Mouse (Mus musculus) spleen, adult 12 weeks (tissue): Measurements from ENCODE around the gene 2410004P03Rik.
"Not testable (repeated sequence)": the region's sequence is repeated elsewhere in the genome, so short reads cannot be mapped to it uniquely, and the experiment has no call there.

Experiments used
- DNase-seq: peaks from one replicate; pipeline ENCODE4 v3.0.0; 2022; ENCODE audit warnings: low spot score

The 2410004P03Rik gene

DNA sequence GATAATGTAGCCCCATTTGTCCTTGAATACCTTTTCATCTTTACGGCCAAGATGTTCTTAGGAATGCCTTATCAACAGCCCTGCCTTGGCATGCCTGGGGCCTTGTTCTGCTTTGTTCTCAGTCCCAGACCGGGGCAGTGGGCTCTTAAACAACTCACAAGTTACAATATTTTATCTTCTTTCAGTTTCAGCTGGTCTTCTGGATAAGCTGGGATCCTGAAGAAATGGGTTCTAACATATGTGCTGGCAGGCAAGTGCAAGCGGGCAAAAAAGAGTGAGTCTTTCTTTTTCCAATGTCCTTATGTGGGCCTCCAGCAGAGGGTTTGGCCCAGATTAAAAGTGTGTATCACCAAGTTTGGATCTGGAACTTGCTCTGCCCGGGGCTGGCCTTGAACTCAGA lies 9.6 kb upstream of the 2410004P03Rik start:
- not testable (repeated sequence) for DNase-seq

DNA sequence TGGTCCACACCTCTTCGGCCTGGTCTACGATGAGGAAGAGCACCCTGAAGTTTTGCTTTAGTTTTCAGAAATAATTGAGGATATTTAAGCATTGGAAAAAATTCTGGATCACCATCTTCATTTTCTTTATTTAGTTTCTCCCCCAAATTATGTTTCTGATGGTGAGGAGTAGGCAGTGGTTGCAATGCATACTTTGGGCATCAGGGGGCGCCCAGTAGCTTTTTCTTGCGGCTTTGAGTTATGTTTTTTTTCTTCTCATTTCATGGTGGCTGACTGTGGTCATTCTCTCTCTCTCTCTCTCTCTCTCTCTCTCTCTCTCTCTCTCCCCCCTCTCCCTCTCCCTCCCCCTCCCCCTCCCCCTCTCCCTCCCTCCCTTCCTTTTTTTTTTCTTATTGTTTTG lies 6.9 kb upstream of the 2410004P03Rik start:
- no peak for DNase-seq

DNA sequence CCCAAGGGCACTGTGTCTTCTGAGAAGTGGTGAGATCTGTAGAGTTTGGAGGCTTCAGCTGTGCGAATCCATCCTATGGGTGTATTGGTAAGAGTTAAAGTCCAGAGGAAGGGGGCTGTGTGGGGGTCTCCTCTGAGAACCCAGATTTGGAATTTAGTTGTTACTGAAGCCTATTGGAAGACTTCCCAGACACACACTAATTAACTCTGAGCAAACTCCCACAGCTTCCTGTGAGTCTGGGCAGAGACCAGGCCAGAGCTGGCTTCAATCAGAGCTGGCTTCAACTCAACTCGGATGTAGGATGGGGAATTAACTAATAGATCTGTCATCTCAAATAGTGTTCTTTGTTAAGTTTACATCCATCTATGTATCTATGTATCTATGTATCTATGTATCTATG lies 4.2 kb upstream of the 2410004P03Rik start:
- no peak for DNase-seq

DNA sequence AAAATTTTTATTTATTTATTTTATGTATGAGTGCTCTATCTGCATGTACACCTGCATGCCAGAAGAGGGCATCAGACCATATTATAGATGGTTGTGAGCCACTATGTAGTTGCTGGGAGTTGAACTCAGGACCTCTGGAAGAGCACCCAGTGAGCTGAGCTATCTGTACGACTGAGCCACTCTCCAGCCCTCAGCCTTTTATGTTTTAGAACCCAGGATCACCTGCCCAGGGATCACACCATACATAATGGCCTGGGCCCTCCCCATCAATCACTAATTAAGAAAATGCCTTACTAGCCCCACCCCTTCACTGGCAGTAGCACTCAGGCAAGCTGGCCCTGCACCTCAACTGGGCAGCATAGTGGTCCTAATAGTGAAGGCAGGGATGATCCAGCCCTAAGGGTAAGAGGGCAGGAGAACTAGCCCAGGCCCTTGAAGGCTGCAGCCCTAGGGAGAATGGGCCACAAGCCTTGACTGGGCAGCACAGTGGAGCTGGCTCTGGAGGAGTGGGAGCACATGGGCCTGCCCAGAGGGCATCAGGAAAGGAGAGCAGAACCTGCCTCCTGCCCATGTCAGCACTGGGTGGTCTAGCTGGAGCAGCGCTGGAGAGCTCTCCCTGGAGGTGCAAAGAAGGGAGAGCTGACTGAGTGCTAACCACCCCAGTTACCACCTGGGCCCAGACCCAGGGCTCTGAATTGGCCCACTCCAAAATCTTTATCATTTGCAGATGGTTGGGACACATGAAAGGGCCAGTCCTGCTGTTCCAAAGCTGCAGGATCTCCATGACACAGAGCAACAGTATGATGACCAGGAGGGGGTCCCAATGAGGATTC lies 756 bp upstream of the 2410004P03Rik start:
- no peak for DNase-seq

DNA sequence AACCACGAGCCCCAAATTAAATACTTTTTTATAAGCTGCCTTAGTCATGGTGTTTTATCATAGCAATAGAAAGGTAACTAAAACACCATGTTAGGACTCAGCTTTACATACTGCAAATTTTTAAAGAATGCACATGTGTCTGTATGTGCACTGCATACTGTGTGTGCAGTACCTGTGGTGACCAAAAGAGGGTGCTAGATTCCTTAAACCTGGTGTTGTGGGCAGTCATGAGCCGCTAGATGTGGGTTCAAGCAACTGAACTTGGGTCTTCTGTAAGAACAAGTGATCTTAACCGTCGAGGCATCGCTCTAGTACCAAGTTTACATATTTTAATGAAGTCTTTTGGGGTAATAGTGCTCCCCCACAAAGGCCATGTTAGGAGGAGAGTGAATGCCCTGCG lies 2.1 kb downstream of the 2410004P03Rik start:
- DNase-seq: no peak

DNA sequence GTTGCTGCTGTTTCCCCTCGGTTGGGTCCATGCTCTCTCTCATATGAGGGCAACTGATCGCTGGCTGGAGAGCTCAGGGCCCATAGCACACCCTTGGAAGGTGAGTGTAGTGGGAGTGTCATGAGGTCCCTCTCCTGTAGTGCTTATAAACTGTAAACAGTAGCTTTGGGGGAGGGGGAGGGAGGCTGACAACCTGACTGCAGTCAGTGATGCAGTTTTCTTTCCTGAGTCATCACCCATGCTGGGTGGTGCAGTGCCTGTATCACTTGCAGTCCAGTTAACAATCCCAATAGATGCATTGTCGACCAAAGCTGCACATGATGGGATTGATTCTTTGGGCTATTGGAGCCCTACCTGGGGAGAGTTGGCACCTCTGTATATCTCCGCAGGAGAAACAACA lies 10.3 kb downstream of the 2410004P03Rik start:
- DNase-seq: no peak

DNA sequence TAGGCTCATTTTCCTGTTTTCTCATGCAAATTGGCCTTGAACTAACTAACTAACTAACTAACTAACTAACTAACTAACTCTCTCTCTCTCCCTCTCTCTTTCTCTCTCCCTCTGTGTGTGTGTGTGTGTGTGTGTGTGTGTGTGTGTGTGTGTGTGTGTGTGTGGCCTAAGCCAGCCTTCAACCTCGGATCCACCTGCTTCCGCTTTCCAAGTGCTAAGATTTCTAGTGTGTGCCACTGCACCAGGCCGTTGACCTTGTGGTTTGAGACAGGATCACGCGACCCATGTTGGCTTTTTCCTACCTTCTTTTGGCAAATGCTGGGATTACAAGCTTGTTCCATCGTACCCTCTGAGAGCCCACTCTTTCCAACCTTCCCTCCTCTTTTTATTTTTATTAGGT lies 10.9 kb downstream of the 2410004P03Rik start:
- no peak for DNase-seq

DNA sequence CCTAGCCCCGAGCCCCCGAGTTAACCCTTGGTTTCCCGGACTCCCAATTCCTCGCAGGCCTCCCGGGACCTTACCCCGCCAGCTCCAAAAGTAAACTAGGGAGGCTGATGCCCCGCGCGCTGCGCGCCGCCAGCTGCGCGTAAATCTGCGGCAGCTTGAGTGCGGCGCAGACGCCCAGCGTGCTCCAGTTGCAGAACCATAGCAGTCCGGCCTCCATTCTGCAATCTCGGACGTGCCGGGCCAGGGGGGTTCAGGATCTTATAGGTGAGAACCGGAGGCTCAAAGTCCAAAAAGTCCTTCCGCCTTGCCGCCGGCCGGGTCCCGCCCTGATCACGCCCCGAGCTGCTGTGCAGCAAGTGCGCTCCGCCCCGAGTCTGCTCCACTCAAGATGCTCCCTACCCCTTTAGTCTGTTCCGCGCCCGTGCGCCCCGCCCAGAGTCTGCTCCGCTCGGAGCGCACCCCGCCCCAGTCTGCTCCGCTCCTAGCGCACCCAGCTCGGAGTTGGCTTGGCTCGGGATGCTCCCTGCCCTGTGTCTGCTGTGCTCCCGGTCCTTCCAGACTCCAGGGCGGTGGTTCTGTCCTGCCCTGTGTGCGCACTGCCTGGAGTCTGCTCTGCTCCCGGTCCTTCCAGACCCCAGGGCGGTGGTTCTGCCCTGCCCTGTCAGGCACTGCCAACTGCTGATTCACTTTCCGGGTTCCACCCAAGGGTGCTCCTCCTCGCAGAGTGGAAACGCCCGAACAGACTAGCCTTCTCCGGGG lies 11.6 kb downstream of the 2410004P03Rik start, which contains the start of gene Pqlc3:
TSS of gene Pqlc3 (minus strand) at position 670 of the 759 bp plus-strand sequence.
- DNase-seq: peak; percentile 85

DNA sequence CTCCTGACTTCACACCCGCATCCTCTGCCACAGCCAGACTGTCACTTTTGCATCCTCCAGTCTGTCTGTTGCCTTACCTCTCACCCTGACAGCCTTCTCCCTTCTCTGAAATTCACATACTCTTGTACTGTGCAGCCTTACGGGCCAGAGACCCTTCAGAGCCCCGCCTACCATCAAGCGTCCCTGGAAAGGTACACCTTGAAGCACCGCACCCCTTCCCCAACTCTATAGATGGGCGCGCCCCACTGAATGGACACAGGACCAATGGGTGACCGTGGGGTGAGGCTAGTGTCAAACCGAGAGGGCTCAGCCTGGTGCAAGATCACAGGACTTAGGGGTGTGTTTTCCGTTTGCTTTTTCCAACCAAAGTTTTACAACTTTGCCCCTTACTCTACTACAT lies 12.4 kb downstream of the 2410004P03Rik start:
- no peak for DNase-seq

DNA sequence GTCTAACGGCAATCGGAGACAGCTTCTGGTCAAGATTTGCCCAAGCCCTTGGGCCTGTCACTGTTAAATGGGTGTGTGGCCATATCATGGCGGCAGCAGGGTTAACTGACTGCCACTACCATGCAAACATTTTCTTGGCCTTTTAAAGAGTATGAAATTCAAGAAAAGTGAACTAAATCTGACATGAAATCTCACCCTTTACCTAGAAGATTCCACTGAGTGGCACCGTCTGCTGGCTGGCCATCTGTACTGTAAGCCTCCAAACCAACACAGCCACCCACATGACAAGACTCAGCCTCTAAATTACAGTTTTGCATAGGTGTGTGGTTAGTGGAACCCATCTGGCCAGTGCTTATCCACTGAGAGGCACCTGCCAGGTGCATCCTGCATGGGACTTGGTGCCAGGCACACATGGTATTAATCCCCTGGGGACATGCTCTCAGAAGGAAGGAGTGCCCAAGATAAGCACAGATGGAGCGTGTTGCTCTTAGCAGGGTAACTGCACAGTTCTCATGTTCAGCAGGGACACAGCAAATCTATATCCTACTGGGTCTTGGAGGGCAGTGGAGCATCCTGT lies 14.6 kb downstream of the 2410004P03Rik start:
- no peak for DNase-seq

DNA sequence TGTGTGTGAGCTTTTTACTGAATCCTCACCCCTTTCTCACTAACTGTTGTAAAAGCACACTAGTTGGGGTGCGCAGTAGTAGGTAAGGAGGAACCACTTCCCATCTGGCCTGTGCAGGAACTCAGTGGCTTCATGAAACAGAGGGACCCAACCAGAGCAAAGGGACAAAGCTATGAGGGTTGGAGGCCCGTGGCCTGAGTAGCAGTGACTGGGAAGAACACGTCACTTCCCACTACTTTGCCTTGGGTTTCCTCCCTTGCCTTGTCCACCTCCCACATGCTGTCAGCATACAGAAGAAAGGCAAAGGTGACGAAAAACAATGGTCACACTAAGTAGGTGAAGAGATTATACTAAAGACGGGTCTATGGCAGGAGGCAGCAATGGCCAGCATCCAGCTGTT lies 15.2 kb downstream of the 2410004P03Rik start:
- no peak for DNase-seq

DNA sequence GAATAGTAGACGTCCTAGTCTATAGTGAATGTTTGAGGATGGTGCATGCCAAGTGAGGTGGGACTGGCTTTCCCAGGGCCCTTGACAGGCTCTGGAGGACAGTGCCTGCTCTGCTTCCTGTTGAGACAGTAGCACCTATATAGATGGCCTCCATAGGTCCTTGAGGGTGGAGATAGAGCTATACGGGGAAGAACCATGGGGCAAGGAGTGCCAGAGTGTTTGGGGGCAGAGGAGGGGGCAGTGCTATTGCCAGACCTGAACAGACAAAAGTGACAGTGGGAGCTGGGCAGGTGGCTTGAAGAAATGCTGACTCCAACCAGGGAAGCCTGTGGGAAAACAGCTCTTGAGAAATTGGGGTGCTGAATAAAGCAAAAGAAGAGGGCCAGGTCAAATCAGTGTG lies 17.2 kb downstream of the 2410004P03Rik start:
- no peak for DNase-seq

DNA sequence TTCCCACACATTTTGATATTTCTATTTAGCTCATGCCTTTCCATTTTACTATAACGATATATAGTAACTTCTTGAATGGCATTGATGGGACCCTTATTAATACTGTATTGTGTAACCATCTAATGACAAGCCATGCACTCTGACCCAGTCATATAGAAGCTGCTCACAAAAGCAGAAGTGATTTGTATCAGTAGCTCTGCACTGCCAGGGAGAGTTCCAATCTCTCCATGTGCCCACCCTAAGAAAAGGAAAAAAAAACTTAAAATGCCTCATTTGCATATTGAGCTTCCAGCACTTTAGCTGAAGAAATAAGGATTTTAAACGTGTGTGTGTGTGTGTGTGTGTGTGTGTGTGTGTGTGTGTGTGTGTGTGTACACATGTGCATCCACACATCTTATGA lies 19.2 kb downstream of the 2410004P03Rik start:
- DNase-seq: no peak

DNA sequence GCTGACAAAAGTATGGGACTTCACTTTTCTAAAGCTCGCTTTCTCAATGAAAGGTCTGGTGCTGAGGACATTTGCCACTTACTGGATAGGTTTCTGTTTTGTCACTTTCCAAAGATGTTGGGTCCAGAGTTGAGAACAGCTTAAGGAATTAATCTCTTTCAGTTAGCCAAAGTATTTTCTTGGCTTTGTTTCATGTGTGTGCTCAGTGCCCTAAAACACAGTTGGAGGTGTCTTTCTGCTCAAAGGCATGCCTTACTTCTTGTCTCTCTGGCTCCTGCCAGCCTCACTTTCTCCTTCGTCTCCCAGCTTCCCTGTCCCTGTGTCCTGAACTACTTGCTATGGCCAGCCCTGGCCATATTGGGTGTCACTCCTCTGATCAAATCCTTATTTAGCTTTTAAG lies 20.2 kb downstream of the 2410004P03Rik start:
- DNase-seq: no peak

DNA sequence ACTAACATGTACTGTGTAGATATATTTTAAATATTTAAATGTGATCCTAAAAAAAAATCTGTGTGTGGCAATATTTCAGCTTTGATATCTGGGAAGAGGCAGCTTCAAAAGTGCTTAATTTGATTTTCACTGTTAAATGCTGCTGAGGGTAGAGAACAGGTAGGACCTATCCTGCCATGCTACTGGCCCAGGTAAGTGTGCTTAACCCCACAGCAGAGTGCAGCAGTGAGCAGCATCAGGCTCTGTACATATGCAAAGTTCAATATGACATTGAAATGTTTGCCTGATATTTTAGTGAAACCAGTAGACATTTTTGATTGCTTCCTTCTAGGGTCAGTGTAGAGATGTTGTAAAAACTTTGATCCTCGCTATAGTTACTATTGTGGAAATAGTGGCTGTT lies 25.7 kb downstream of the 2410004P03Rik start:
- no peak for DNase-seq

DNA sequence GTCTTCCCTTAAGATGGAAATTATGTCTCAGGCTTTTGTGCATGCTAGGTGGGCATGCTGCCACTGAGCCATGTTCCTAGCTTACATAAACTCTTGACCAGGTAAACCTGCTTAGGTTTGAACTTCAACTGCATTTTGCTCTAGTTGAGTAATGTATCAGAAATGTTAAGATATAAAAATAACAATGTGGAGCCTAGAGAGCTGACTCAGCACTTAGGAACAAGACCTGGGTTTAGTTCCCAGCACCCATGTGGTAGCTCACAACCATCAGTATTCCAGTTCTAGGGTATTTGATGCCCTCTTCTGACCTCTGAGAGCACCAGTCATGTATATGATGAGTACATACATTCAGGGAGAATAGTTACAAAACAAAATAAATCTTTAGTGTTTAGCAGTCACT lies 34.4 kb downstream of the 2410004P03Rik start:
- no peak for DNase-seq

DNA sequence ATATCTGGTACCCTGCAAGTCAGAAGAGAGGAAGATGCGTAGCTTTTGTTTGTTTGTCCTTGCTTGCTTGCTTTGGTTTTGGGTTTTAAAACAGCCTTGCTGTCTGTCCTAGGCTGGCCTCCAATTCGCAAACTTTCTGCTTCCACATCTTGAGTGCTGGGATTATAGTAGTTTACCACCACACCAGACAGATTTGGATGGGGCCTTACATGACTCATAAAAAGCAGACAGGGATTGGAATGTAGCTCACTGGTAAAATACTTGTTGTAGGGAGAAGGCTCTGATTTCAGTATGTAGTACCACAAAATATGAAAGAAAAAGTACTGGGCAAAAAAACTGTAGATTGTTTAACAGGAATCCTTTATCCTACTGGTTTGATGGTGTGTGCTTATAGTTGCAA lies 44.7 kb downstream of the 2410004P03Rik start:
- no peak for DNase-seq

DNA sequence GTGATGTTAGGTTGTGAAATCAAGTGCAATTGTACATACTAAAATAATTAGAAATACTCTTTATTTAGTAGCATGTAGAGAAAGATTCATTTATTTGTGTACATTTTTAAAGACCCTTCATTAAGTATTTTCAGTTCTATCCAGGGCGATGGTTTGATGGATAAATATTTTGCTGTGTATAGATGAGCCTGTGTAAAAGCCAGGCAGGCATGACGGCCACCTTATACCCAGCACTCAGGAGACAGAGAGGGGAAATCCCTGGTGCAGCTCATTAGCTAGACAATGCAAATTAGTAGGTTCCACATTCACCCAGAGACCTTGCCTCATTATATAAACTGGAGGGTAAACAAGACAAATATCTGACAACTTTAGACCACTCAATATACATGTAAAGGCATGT lies 48.2 kb downstream of the 2410004P03Rik start:
- DNase-seq: no peak

DNA sequence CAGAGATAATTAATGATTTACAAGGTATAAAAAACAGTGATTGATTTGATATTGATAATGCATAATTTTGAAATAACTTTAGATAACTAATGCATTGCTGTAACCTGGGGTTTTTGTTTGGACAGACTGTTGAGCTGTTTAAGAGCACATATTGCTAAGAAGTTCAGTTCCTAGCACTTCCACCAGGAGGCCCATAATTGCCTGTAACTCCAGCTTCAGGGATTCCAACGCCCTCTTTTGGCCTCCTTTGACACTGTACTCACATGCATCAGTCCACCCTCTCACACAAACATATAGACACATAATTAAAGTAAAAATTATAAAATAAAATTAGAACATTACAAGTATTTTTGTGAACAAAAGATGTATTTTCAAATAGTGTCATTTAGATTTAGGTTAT lies 52.7 kb downstream of the 2410004P03Rik start:
- no peak for DNase-seq
